Mouse (Mus musculus): ENCODE measurements around the gene Arid3b. TPM values are rescaled to one million over a fixed set of nuclear protein-coding genes. Genes with fewer than 3 reads are reported as not detected.
A peak's percentile ranks its signal among the peaks of the same experiment; 100 is the strongest.

Gene Arid3b
- polyA plus RNA-seq, 1 experiment from 2014 or later = 9.7 TPM

- H3K4me2 ChIP-seq = no peak overlapping the region
- WGBS (ENCODE audit: insufficient replicate concordance) = 89% methylated on average over 1 of the region's 1 CpGs
- H3K4me1 ChIP-seq (replicated peaks) = peaks cover 62% of the 10 kb centered on the region
- no peak overlapping the region for H3K4me3 ChIP-seq (replicated peaks)
- DNase-seq = no peak
- H3K27ac ChIP-seq = no peak overlapping the region
- H3K9ac ChIP-seq = no peak overlapping the region
- peaks cover 6% of the 10 kb centered on the region; the same call in 1 of the 2 replicates for H3K36me3 ChIP-seq
- H3K9me3 ChIP-seq (replicated peaks) = no peaks in the 10 kb centered on the region
- H3K27me3 ChIP-seq = no peaks in the 10 kb centered on the region
- no peak for ATAC-seq (ENCODE audit: low read depth)
These were observed 13.2 kb downstream of the Arid3b start for GRCm38 (mm10) chr9:57823397-57823796.

GRCm38 (mm10) chr9:57822812-57823211 is 13.8 kb downstream of the Arid3b start:
- 34% methylated on average over 13 of the region's 13 CpGs for WGBS (ENCODE audit: insufficient replicate concordance)
- DNase-seq (no peak), ATAC-seq (ENCODE audit: low read depth) (peak; percentile 59)
- Histone ChIP-seq H3K4me3 (replicated peaks) (no peak overlapping the region; the same call in 1 of the 2 replicates), H3K27me3 (no peaks in the 10 kb centered on the region), H3K4me2 (peak overlapping the region; percentile 39), H3K9me3 (replicated peaks) (no peaks in the 10 kb centered on the region), H3K36me3 (peaks cover 6% of the 10 kb centered on the region; the same call in 1 of the 2 replicates), H3K4me1 (replicated peaks) (peaks cover 62% of the 10 kb centered on the region), H3K27ac (no peak overlapping the region), H3K9ac (no peak overlapping the region; the same call in 1 of the 2 replicates)

GRCm38 (mm10) chr9:57820186-57821080 is 16.2 kb downstream of the Arid3b start:
- no peak overlapping the region for H3K4me3 ChIP-seq (replicated peaks)
- ATAC-seq (ENCODE audit: low read depth) (peak; percentile 76), DNase-seq (no peak)
- H3K27me3 ChIP-seq = no peaks in the 10 kb centered on the region
- WGBS (ENCODE audit: insufficient replicate concordance) = 25% methylated on average over 16 of the region's 16 CpGs
- H3K9ac ChIP-seq = no peak overlapping the region
- H3K27ac ChIP-seq = no peak overlapping the region
- peaks cover 61% of the 10 kb centered on the region for H3K4me1 ChIP-seq (replicated peaks)
- peaks cover under 1% of the 10 kb centered on the region; the same call in 1 of the 2 replicates for H3K36me3 ChIP-seq
- 0 out of 2 replicates have a peak overlapping the region, but pooled peaks have one; percentile 15 for H3K4me2 ChIP-seq
- H3K9me3 ChIP-seq (replicated peaks) = no peaks in the 10 kb centered on the region

- H3K9ac ChIP-seq = no peak overlapping the region
- DNase-seq = no peak
- H3K4me3 ChIP-seq (replicated peaks) = no peak overlapping the region
- no peaks in the 10 kb centered on the region for H3K9me3 ChIP-seq (replicated peaks)
- H3K4me1 ChIP-seq (replicated peaks) = peaks cover 52% of the 10 kb centered on the region
- H3K4me2 ChIP-seq = no peak overlapping the region
- H3K27ac ChIP-seq = no peak overlapping the region
- no peaks in the 10 kb centered on the region for H3K27me3 ChIP-seq
- 60% methylated on average over 6 of the region's 6 CpGs for WGBS (ENCODE audit: insufficient replicate concordance)
- H3K36me3 ChIP-seq = no peaks in the 10 kb centered on the region
- ATAC-seq (ENCODE audit: low read depth) = no peak
These were observed 19.3 kb downstream of the Arid3b start for GRCm38 (mm10) chr9:57817220-57817667.

GRCm38 (mm10) chr9:57814866-57815265 is 21.7 kb downstream of the Arid3b start:
- Histone ChIP-seq H3K9me3 (replicated peaks) (no peaks in the 10 kb centered on the region), H3K36me3 (no peaks in the 10 kb centered on the region), H3K4me1 (replicated peaks) (peaks cover 45% of the 10 kb centered on the region), H3K27me3 (no peaks in the 10 kb centered on the region), H3K4me3 (replicated peaks) (no peak overlapping the region), H3K9ac (no peak overlapping the region), H3K4me2 (no peak overlapping the region), H3K27ac (no peak overlapping the region)
- WGBS (ENCODE audit: insufficient replicate concordance) = 61% methylated on average over 3 of the region's 3 CpGs
- no peak for DNase-seq
- ATAC-seq (ENCODE audit: low read depth) = no peak

GRCm38 (mm10) chr9:57814014-57814413 is 22.6 kb downstream of the Arid3b start:
- 51% methylated on average over 1 of the region's 1 CpGs for WGBS (ENCODE audit: insufficient replicate concordance)
- no peak overlapping the region for H3K27ac ChIP-seq
- peaks cover 42% of the 10 kb centered on the region for H3K4me1 ChIP-seq (replicated peaks)
- no peak overlapping the region for H3K9ac ChIP-seq
- H3K9me3 ChIP-seq (replicated peaks) = no peaks in the 10 kb centered on the region
- H3K4me2 ChIP-seq = no peak overlapping the region
- no peaks in the 10 kb centered on the region for H3K27me3 ChIP-seq
- H3K4me3 ChIP-seq (replicated peaks) = no peak overlapping the region
- DNase-seq (no peak), ATAC-seq (ENCODE audit: low read depth) (no peak)
- H3K36me3 ChIP-seq = no peaks in the 10 kb centered on the region

- Histone ChIP-seq H3K9ac (no peak overlapping the region), H3K4me2 (no peak overlapping the region), H3K27ac (no peak overlapping the region), H3K4me1 (replicated peaks) (peaks cover 41% of the 10 kb centered on the region), H3K9me3 (replicated peaks) (no peaks in the 10 kb centered on the region), H3K36me3 (peaks cover 12% of the 10 kb centered on the region), H3K4me3 (replicated peaks) (no peak overlapping the region), H3K27me3 (no peaks in the 10 kb centered on the region)
- DNase-seq (no peak), ATAC-seq (ENCODE audit: low read depth) (no peak)
- 55% methylated on average over 8 of the region's 8 CpGs for WGBS (ENCODE audit: insufficient replicate concordance)
These were observed 24.5 kb downstream of the Arid3b start for GRCm38 (mm10) chr9:57811793-57812733.

GRCm38 (mm10) chr9:57810691-57811090 is 25.9 kb downstream of the Arid3b start:
- Histone ChIP-seq H3K27me3 (no peaks in the 10 kb centered on the region), H3K4me1 (replicated peaks) (peaks cover 52% of the 10 kb centered on the region), H3K36me3 (peaks cover 13% of the 10 kb centered on the region), H3K4me2 (no peak overlapping the region), H3K4me3 (replicated peaks) (no peak overlapping the region), H3K9me3 (replicated peaks) (no peaks in the 10 kb centered on the region), H3K9ac (no peak overlapping the region), H3K27ac (no peak overlapping the region)
- ATAC-seq (ENCODE audit: low read depth) = no peak
- DNase-seq = no peak
- 81% methylated on average over 3 of the region's 3 CpGs for WGBS (ENCODE audit: insufficient replicate concordance)

- Histone ChIP-seq H3K9ac (no peak overlapping the region), H3K4me3 (replicated peaks) (no peak overlapping the region), H3K9me3 (replicated peaks) (no peaks in the 10 kb centered on the region), H3K27ac (no peak overlapping the region), H3K4me1 (replicated peaks) (peaks cover 68% of the 10 kb centered on the region), H3K27me3 (no peaks in the 10 kb centered on the region), H3K36me3 (peaks cover 13% of the 10 kb centered on the region), H3K4me2 (no peak overlapping the region)
- no peak for DNase-seq
- ATAC-seq (ENCODE audit: low read depth) = no peak
- 71% methylated on average over 5 of the region's 5 CpGs for WGBS (ENCODE audit: insufficient replicate concordance)
These were observed 27.8 kb downstream of the Arid3b start for GRCm38 (mm10) chr9:57808771-57809310.

GRCm38 (mm10) chr9:57807174-57807651 is 29.4 kb downstream of the Arid3b start:
- H3K9me3 ChIP-seq (replicated peaks) = no peaks in the 10 kb centered on the region
- H3K36me3 ChIP-seq = peaks cover 13% of the 10 kb centered on the region
- H3K9ac ChIP-seq = no peak overlapping the region
- H3K4me2 ChIP-seq = no peak overlapping the region
- DNase-seq (no peak), ATAC-seq (ENCODE audit: low read depth) (peak; percentile 59; the same call in 1 of the 2 replicates)
- 62% methylated on average over 4 of the region's 4 CpGs for WGBS (ENCODE audit: insufficient replicate concordance)
- no peak overlapping the region for H3K27ac ChIP-seq
- H3K27me3 ChIP-seq = no peaks in the 10 kb centered on the region
- H3K4me3 ChIP-seq (replicated peaks) = no peak overlapping the region
- peaks cover 78% of the 10 kb centered on the region for H3K4me1 ChIP-seq (replicated peaks)

- peaks cover 72% of the 10 kb centered on the region for H3K4me1 ChIP-seq (replicated peaks)
- DNase-seq = no peak
- H3K36me3 ChIP-seq = peaks cover 20% of the 10 kb centered on the region
- no peak for ATAC-seq (ENCODE audit: low read depth)
- no peaks in the 10 kb centered on the region for H3K27me3 ChIP-seq
- no peak overlapping the region for H3K4me2 ChIP-seq
- H3K27ac ChIP-seq = peak overlapping the region; percentile 58
- H3K9me3 ChIP-seq (replicated peaks) = no peaks in the 10 kb centered on the region
- H3K9ac ChIP-seq = no peak overlapping the region
- WGBS (ENCODE audit: insufficient replicate concordance) = 35% methylated on average over 1 of the region's 1 CpGs
- H3K4me3 ChIP-seq (replicated peaks) = no peak overlapping the region
These were observed 30.5 kb downstream of the Arid3b start for GRCm38 (mm10) chr9:57806066-57806481.
